Mouse (Mus musculus): ENCODE measurements around the gene Mrps7. TPM values are rescaled to one million over a fixed set of nuclear protein-coding genes. Genes with fewer than 3 reads are reported as not detected.

Mrps7 gene
- 10 to 100 TPM; 50.2 to 54.2 TPM for total RNA-seq (2021)
- long read RNA-seq, transcript Mrps7-201 (5 exons, 1,962 nt): major isoform, 73 of 88 reads
- long read RNA-seq, partial matches to known transcripts: 2 of 88 reads
- long read RNA-seq, other reads (novel, unspliced or antisense): 13 of 88 reads

DNA sequence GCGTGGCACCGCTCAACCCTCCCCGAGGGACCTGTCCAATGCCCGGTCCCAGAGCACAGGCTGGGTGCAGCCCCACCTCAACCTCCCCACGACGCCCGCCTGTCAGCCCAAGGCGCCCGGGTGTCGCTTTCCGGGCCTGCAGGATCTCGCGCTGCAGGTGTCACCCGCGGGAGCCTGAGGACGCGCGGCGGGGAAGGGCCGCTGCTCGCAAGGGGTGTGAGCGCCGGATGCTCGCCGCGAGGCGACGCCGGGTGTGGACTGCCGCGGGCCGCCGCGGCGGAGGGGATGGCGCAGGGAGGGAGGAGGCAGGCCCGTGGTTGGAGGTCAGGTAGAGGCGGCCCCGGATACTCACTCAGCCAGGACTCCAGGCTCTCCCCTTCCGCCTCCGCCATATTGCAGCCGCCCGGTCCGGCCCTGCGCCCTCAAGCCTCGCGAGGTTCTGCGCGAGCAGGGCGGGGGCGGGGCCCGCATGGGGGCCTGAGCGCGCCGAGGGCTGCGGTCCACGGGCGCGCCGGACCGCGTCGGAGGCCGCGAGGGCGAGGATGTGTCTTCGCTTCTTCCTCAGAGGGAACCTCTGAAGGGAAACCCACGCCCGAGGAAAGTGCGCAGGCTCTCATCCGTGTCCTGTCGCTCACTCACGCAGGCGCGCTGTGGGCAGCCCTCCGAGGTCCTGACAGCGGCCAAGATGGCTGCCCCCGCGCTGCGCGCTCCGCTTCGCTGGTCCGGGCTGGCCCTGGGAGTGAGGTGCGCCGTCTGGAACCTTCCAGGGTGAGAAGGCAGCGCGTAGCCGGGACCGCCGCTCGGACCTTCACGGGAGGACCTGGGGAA is at the start of gene Mrps7, which contains the start of gene Gga3:
TSS of gene Mrps7 (plus strand) at position 450 of the 828 bp plus-strand sequence.
TSS of gene Gga3 (minus strand) at position 576 of the 828 bp plus-strand sequence.
- DNase-seq (ENCODE audit: low spot score in 2 of 2): peak; percentile 89 to 93

DNA sequence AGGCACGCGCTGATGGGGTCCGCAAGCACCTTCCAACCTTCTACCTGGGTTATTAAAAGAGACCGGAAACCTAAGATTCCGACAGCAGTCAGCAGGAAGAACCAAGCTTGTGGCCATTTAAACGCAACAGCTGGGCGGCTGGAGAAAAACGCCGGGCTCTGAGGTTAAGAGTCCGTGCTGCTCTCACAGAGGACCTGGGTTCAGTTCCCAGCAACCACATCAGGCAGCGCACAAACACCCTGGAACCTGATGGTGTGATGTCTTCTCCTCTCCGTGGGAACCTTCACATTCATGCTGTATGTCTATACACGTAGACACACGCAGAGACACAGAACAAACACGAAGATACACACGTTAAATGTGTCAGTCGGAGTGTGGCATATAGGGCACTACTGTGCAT is 48.0 kb upstream of the Mrps7 start:
- no peak for DNase-seq (ENCODE audit: low spot score in 2 of 2)

DNA sequence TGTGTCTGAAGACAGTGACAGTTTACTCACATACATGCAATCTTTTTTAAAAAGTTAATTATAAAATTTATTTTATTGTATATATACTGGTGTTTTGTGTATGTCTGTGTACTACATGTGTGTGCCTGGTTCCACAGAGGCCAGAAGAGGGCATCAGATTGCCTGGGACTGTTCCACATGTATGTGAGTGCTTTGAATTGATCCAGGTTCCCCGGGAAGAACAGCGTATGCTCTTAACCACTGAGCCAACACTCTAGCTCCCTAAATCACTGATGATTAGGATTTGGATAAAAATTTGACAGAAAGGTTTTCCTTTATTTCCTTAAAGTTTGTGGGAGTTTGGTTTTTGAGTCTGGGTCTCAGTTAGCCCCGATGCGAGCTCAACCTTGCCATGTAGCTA is 40.3 kb upstream of the Mrps7 start:
- DNase-seq (ENCODE audit: low spot score in 2 of 2): no peak

DNA sequence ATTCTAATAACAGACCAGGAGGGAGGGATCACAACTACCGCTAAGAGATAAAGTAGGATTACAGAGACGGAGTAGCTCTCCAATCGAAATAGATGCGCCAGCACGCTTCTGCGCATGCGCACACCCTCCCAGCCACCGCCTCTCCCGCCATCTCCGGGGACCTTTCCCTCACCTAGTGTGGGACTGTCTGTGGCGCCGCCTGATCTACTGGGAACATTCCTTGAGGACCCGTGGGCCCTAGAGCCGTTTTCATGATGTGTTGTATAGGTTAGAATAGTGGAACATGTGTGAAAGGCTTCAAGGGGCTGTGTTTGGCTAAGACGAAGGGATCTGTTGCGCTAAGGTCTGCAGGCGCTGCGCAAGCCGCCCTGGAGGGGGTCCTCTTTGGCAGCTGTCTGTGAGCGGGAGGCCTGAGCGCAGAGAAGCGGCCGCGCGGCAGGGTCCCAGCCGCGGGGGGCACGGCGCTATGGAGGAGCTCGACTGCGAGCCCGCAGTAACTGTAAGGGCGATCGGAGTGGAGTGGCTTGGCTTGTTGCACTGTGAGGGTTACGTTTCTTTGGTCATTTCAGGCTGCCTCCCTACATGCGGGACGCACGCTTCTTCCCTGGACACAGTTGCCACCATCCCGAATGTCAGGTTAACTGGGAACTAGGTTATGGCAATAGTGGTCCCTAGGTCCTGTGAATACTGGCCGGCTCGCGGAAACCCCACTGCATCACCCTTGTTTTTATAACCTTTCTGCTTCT is 39.5 kb upstream of the Mrps7 start, which contains the start of gene Nup85:
TSS of gene Nup85 (plus strand) at position 371 of the 746 bp plus-strand sequence.
- peak; percentile 98 for DNase-seq (ENCODE audit: low spot score in 2 of 2)

DNA sequence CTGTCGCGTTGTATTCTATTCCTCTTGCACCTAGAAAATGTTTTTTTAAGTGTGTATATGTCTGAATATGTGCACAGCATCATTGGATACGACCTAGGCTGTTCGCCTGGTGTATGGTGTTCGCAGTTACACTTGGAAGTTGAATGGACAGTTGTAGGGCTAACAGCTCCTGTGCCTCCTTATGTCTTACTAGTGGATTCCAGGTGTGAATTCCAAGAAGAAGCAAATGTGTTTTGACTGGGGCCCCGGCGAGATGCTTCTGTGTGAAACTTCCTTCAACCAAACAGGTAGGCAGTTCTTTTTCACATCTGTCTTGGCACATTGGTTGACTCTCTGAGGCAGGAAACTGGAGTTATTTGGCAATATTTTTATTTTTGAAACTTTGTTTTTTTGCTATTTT is 38.8 kb upstream of the Mrps7 start:
- DNase-seq (ENCODE audit: low spot score in 2 of 2): no peak

DNA sequence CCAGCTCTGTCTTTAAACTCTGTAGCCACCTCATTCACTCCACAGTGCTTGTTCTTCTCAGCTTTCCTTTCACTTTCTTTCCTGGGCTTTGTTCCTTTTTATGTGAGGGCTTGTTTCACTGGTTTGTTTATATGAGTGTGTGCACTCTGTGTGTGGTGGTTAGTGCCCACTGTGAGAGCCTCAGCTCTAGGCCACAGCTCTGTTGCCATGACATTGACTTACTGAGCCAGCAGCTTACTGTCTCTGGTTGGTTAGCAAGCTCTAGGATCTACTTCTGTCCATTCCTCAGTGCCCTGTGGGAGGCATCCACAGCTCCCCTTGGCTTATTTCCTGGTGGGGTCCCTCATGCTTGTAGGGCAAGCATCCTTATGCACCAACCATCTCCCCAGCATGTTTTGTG is 24.6 kb upstream of the Mrps7 start:
- no peak for DNase-seq (ENCODE audit: low spot score in 2 of 2)

DNA sequence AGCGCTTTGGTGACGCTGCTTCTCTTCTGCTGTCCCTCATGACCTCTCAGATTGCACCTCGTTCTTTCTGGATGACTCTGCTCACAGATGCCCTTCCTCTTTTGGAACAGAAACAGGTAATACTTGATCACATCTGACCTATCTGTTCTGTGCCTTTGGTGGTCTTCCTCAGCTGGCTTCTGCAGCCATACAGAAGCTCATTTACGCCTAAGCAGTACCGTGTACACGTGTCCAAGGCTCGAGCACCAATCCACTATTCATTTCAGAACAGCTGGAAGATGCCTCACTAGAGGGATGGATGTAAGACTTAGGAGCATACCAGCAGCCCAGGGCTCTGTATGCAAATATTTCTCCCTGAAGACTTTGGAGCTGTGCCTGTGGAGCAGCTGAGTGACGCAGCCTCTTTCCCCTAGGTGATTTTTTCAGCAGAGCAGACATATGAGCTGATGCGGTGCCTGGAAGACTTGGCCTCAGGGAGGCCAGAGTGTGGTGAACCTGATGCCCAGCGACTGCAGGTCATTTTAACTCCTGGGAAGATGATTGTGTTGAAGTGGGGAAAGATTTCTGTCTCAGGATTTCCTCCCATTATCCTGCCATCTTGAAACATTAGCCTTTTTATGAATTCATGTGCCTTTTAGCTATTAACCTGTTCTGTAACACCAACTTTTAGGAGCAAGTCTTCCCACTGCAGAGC is 20.7 kb upstream of the Mrps7 start:
- no peak for DNase-seq (ENCODE audit: low spot score in 2 of 2)

DNA sequence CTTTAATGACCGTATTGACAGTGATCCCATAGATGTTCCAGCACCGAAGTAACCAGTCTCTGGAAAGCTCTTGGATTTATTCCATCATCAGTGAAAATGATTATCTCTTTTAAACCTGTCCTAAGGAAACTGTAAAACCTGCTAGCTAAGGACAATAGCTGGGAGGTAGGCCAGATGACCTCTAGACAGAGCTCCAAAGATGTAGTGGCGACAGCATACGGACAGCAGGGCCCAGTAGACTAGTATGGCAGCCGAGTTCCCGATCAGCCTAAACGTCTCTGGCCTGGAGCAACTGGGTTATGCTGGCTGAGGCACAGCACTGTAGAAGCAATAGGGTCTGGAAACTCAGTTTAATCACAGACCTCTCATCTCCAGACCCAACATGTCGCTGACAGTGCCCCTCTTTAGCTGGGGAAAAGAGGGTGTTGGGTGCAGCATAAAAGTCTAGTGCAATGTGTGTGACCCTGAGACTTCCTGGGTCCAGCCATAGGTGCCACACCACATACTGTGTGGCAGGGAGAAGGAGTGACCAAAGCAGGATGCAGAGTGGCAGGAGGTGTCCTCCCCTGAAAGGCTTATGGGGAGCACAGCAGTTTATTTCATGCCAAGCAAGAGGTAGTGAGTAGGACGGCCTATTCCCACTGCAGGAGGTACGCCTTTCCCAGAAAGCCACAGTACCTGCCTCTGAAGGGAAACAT is 19.2 kb upstream of the Mrps7 start:
- DNase-seq (ENCODE audit: low spot score in 2 of 2): no peak

DNA sequence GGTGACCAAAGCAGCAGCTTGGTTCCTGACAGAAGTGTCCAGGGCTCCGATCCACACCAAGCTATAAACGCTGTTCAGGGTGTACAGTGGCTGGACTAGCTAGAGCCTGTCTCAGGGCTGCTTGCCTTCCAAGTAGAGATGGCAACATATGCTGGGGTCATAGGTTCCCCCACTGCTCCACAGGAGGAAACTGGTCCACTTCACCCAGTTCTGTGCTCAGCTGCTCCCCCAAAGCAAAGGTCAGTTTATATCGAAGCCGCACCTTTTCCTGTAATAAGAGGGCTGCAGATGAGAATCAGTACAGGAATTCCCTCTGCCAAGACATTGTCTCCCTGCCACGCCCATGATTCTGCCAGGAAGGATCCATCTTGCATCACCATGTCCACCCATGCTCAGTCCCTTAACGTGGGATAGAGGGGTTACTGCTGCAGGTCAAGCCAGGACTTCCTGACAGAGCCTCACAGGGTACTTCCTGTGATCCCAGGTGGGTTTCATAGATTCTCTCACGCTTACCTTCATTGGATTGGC is 18.1 kb upstream of the Mrps7 start:
- DNase-seq (ENCODE audit: low spot score in 2 of 2): no peak

DNA sequence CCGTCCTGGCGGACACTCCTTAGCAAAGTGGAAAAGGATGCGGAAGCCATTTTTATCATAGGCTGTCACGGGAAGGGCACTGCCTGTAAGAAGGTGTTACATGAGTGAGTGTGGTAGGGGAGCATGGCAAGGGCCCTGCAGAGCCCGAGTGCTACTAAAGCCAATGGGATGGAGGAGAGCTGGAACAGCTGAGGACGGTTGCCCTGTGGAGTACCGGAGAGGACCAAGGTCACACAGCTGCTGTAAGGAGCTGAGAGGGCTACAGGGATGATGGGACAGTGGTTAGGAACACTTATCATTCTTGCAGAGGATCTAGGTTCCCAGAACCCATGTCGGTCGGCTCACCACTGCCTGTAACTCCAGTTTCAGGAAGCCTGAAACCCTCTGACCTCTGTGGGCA is 17.3 kb upstream of the Mrps7 start:
- DNase-seq (ENCODE audit: low spot score in 2 of 2): no peak

DNA sequence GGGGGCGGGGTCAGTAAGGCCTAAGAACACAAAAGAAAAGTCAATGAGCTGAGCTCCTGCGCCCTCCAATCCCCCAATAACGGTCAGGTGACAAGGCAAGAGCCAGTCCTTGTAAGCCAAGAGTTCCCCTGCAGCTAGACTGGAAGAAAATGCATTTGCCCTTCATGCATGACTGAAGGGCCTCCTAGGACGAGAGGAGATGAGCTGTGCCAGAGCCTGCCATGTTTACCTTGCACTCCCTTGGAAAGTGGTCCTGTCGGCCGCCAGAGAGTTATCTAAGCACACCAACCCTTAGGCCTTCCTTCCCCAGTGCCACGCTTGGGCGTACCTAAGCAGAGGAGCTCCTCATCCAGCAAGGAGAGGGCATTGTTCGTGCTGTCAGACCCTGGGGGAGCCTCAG is 15.7 kb upstream of the Mrps7 start:
- no peak for DNase-seq (ENCODE audit: low spot score in 2 of 2)

DNA sequence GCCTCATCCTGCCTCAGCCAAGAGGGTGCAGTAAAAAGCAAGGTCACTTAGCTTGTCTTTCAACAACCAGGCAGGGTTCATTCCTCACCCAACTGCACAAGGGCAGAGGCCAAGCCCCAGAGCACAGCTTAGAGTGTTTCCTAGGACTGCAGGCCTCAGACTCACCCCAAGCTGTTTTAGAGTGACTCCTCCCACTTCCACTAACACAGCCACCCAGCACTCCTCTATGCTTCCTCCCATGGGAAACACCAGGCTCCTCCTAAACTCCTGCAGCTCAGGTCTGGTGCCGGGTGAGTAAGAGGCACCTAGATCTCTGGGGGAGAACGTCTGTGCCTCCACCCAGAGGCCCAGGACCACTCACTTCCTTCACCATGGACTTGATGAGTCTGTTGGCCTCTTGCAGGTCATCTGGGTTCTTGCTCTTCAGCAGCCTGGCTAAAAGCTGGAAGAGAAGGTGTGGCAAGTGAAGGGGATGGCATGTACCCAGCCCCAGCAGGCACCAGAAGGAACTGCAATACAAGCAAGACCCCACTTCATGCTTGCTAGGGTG is 13.1 kb upstream of the Mrps7 start:
- no peak for DNase-seq (ENCODE audit: low spot score in 2 of 2)

DNA sequence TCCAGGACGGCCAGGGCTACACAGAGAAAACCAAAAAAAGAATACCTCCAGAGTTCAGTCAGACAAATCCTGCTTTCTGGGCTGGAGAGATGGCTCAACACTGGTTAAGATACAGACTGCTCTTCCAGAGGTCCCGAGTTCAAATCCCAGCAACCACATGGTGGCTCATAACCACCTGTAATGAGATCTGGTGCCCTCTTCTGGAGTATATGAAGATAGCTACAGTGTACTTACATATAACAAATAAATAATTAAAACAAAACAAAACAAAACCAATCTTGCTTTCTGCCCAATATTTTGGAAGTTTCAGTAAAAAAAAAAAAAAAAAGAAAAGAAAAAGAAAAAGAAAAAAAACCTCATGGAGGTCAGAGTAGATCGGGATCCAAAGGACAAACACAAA is 8.5 kb upstream of the Mrps7 start:
- no peak for DNase-seq (ENCODE audit: low spot score in 2 of 2)

DNA sequence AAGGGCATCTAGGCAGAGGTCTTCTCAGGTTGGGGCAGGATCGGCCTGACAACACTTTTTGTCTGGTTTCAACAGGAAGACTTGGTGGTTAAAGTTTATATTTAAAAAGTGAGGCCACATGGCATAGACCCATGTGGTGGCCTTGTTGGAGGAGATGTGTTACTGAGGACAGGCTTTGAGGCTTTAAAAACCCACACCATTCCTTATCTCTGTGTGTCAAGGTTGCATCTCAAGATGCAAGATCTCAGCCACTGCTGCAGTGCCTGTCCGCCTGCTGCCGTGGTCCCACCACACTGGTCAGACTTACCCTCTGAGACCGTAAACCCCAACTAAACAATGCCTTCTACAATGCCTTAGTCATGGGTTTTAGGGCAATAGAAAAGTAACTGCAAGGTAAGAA is 5.4 kb upstream of the Mrps7 start:
- no peak for DNase-seq (ENCODE audit: low spot score in 2 of 2)

DNA sequence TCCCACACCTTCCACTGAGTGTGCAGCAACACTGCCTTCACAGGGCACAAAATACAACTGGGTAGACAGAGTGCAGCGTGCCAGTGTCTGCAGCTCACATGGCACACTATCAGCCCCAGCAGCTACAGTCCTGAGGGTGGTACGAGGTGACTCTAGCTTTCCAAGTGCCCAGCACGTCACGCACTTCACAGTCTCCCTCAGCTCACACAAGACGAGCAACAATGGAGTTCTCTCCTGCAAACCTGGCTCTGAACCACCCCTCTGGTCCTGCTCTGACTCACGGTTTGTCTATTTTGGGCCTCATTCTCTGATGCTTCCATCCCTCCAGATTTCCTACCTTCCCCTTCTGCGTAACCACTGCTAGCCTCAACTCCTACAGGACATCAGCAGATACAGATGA is 4.0 kb upstream of the Mrps7 start:
- no peak for DNase-seq (ENCODE audit: low spot score in 2 of 2)

DNA sequence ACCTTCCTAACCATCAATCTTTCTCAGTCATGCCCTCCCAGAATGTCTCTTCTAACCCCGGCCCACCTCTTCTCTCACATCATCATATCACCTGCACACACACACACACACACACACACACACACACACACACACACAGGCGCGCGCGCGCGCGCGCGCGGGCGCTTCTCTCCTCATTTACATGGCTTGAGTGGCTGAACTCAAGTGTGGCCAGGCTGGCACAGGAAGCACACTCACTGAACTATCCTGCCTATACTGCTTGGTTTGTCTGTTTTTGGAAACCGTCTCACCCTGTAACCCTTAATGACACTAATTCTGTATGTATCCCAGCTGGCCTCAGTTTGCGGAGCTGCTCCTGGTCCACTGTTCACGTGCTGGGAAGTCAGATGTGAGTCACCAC is 3.0 kb upstream of the Mrps7 start:
- DNase-seq (ENCODE audit: low spot score in 2 of 2): no peak

DNA sequence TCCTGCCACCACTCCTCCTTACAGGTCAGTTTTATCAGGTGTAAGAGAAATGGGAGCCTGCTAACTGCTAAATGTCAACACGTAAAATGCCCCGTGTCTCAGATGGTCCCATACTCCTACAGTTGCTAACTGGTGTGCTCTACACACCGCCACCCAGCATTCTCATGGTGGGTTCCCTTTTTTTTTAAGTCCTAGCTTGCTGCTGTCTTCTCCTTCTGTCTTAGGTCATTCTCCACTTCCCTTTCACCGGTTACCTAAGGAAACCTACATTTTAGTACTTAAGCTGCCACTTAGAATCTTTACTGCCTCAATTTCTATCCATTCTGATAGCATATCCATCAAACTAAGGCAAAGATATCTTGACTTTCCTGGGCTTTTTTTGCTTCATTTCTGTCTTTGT is 2.6 kb upstream of the Mrps7 start:
- no peak for DNase-seq (ENCODE audit: low spot score in 2 of 2)

DNA sequence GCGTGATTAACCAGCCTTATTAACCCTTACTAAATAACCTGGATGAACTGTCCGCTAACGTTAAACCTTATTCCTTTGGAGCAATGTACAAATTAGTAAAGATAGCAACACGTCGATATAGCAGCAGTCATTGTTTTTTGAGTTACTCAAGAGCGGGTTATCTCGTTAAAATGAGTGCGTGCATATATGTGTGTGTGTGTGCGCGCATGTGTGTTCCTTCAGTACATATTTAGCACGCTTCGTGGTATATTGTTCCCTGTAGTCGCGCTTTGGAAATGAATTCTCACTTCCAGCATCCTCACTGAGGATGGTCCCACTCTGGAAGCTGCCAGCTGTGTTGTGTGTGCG is 623 bp upstream of the Mrps7 start:
- no peak for DNase-seq (ENCODE audit: low spot score in 2 of 2)

DNA sequence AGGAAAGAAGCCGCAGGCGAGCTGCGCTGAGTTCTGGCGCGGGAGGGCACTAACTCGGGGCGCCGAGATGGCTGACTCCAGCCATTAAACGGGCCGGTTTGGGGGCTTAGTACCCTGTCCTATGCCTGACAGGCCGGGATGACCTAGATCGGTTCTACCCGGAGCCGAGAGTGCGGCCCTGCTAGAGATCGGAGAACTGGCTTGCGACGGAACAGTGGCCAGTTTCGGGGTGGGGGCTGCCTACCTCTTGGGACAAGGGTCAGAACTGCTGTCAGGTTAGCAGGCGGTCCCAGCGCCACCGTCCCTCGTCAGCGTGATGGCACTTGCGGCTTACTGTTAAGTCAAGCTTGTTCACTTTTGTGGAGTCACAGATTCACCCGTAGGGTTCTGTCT is 575 bp downstream of the Mrps7 start:
- no peak for DNase-seq (ENCODE audit: low spot score in 2 of 2)

DNA sequence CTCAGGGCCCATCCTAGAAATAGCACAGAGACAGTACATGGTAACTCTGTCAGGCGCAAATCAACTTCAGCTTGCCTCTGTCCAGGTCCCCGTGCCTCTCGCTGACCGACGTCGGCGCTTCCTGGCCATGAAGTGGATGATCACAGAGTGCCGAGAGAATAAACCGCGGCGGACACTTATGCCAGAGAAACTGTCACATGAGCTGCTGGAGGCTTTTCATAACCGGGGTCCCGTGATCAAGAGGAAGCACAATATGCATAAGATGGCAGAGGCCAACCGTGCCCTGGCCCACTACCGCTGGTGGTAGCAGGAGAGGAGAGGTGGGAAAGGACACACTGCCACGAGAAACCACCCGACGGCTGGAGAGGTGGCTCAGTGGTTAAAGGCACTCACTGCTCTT is 3.0 kb downstream of the Mrps7 start:
- DNase-seq (ENCODE audit: low spot score in 2 of 2): no peak
